Mouse (Mus musculus): Measurements from ENCODE around the gene Lrrc20. TPM values are rescaled to one million over a fixed set of nuclear protein-coding genes. Genes with fewer than 3 reads are reported as not detected.
"Not testable (repeated sequence)": the region's sequence is repeated elsewhere in the genome, so short reads cannot be mapped to it uniquely, and the experiment has no call there.

Gene Lrrc20
- total and polyA plus RNA-seq, 2 experiments from 2014 or later = 8.3 to 15.5 TPM

DNA sequence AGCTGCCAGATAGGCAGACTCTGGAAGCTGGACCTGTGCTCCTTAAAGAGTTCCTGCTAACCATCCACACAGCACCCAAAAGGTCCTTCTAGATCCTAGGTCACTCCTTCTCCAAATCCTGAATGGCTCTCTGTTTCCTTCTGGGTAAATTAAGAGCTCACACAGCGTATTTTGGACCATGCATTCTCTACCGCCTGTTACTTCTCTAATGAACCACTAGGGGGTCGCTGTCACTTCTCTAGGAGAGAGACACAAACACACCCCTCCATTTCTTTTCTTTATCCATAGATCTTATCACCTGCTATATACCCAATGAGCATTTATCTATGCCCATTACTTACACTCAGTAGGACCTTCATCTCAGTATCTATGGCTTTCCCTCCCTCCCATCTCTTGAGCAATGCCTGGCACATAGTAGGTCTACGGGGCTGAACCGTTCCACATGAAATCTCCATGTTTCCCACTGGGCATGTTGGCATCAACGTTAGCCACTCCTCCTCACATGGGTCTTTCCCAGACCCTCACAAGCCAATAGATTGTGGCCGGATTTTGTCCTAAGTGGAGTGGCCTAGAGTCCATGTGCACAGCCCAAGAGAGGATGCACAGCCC lies 111.7 kb downstream of the Lrrc20 start:
- H3K27ac ChIP-seq (ENCODE audit: low read depth, low read length) = no peak overlapping the region
- peak; percentile 13; the same call in 1 of the 2 replicates for TF ChIP-seq CTCF (IDR thresholded peaks at IDR 0.05)
- H3K36me3 ChIP-seq (ENCODE audit: insufficient read depth, low read length) = no peaks in the 10 kb centered on the region
- 85% methylated on average over 7 of the region's 7 CpGs for WGBS
- no peak for ATAC-seq (ENCODE audit: low FRiP score)
- no peak overlapping the region for H3K4me3 ChIP-seq (ENCODE audit: low read depth, low read length)
- DNase-seq (ENCODE audit: low spot score) = no peak
- no peak overlapping the region for H3K4me2 ChIP-seq (ENCODE audit: low read depth, low read length, poor library complexity, severe bottlenecking)
- peaks cover 8% of the 10 kb centered on the region; the same call in 1 of the 2 replicates for H3K4me1 ChIP-seq (ENCODE audit: insufficient read depth, low read length)
- no peaks in the 10 kb centered on the region for H3K27me3 ChIP-seq (ENCODE audit: insufficient read depth, low read length)
- H3K9ac ChIP-seq (replicated peaks; ENCODE audit: low read length, poor library complexity, severe bottlenecking) = no peak overlapping the region
- H3K9me3 ChIP-seq (ENCODE audit: low read length) = no peaks in the 10 kb centered on the region

DNA sequence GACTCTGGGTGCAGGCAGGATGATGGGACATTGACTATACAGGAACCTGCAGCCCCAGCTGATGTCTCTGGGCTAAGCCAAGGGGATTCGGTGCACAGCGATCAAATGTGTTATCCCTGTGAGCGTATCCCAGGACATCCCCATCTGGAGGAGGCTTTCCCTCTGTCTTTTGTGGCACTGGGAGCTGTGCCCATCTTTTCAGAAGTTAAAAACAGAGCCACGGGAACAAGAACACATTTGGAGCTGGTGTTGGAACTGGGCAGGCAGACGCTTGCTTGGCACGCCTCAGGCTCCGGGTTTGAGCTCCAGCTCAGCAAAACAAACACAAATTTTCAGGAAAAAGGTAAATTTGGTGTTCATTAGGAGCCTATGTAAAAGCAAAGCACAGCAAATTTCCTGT lies 122.4 kb downstream of the Lrrc20 start:
- H3K4me3 ChIP-seq (ENCODE audit: low read depth, low read length) = no peak overlapping the region
- H3K36me3 ChIP-seq (ENCODE audit: insufficient read depth, low read length) = no peaks in the 10 kb centered on the region
- no peak overlapping the region for H3K9ac ChIP-seq (replicated peaks; ENCODE audit: low read length, poor library complexity, severe bottlenecking)
- TF ChIP-seq CTCF (IDR thresholded peaks at IDR 0.05) = no peak
- H3K9me3 ChIP-seq (ENCODE audit: low read length) = no peaks in the 10 kb centered on the region
- WGBS = 63% methylated on average over 7 of the region's 7 CpGs
- H3K27me3 ChIP-seq (ENCODE audit: insufficient read depth, low read length) = no peaks in the 10 kb centered on the region; the same call in 1 of the 2 replicates
- H3K4me1 ChIP-seq (ENCODE audit: insufficient read depth, low read length) = no peaks in the 10 kb centered on the region
- no peak overlapping the region for H3K27ac ChIP-seq (ENCODE audit: low read depth, low read length)
- DNase-seq (ENCODE audit: low spot score) (no peak), ATAC-seq (ENCODE audit: low FRiP score) (no peak)
- H3K4me2 ChIP-seq (ENCODE audit: low read depth, low read length, poor library complexity, severe bottlenecking) = no peak overlapping the region

DNA sequence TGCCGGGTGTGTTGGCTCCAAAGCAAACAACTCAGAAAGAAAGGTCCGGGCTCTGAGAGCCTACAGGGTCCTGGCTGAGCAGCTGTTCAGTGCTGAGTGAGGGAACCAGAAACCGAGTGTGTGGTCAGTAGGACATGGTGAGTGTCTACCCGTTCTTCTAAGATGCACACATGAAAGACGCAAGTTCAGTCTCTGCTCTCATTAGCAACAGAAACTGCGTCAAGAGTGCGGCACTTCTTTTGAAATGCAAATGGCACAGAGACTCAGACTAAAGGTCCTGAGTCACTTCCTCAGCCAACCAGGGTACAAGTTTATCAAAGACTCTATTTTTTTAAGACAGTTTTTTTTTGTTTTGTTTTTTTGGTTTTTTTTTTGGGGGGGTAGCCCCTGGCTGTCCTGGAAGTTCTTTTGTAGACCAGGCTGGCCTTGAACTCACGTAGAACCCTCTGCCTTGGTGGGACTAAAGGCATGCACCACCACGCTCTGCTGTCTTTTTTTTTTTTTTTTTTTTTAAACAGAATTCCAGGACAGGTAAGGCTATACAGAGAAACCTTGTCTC lies 124.0 kb downstream of the Lrrc20 start:
- H3K4me1 ChIP-seq (ENCODE audit: insufficient read depth, low read length) = no peaks in the 10 kb centered on the region
- H3K9ac ChIP-seq (replicated peaks; ENCODE audit: low read length, poor library complexity, severe bottlenecking) = no peak overlapping the region
- no peak for DNase-seq (ENCODE audit: low spot score)
- ATAC-seq (ENCODE audit: low FRiP score) = no peak
- no peaks in the 10 kb centered on the region for H3K36me3 ChIP-seq (ENCODE audit: insufficient read depth, low read length)
- no peaks in the 10 kb centered on the region; the same call in 1 of the 2 replicates for H3K27me3 ChIP-seq (ENCODE audit: insufficient read depth, low read length)
- TF ChIP-seq CTCF (IDR thresholded peaks at IDR 0.05) = no peak
- no peaks in the 10 kb centered on the region for H3K9me3 ChIP-seq (ENCODE audit: low read length)
- H3K4me3 ChIP-seq (ENCODE audit: low read depth, low read length) = no peak overlapping the region
- no peak overlapping the region for H3K27ac ChIP-seq (ENCODE audit: low read depth, low read length)
- no peak overlapping the region for H3K4me2 ChIP-seq (ENCODE audit: low read depth, low read length, poor library complexity, severe bottlenecking)
- 45% methylated on average over 9 of the region's 9 CpGs for WGBS

DNA sequence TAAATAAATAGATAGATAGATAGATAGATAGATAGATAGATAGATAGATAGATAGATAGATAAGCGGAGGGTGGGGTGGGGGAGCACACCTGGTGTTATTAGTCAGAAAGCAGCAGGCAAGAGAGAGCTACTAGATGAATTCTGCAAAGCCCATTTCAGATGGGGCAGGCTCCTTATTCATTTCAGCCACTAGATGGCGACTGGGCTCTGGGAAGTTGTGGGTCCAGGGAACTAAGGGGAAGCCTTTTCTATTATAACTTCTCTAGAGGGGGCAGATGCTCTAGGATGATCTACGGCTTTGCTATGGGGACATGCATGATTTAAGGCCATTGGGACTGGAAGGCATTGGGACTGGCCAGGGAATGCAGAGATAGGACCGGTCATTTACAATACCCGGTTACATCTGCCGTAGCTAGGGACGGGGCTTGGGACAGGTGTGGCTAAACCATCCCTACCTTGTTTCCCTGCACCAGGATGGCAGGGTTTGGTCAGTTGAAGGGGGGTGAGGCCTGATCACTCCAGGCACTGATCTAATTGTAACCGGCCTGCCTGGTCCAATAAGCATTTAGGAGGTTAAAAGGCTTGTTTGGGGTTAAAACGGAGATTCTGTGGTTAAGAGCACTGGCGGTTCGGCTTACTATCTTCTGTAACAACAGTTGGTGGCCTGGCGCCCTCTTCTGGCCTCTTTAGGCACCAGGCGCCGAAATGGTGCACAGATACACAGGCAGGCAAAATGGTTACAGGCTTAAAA lies 126.9 kb downstream of the Lrrc20 start:
- Histone ChIP-seq H3K27ac (ENCODE audit: low read depth, low read length) (no peak overlapping the region), H3K4me2 (ENCODE audit: low read depth, low read length, poor library complexity, severe bottlenecking) (peak overlapping the region; percentile 18), H3K9me3 (ENCODE audit: low read length) (no peaks in the 10 kb centered on the region), H3K4me3 (ENCODE audit: low read depth, low read length) (no peak overlapping the region), H3K36me3 (ENCODE audit: insufficient read depth, low read length) (no peaks in the 10 kb centered on the region), H3K9ac (replicated peaks; ENCODE audit: low read length, poor library complexity, severe bottlenecking) (no peak overlapping the region), H3K4me1 (ENCODE audit: insufficient read depth, low read length) (no peaks in the 10 kb centered on the region), H3K27me3 (ENCODE audit: insufficient read depth, low read length) (no peaks in the 10 kb centered on the region)
- TF ChIP-seq CTCF (IDR thresholded peaks at IDR 0.05) = peak; percentile 88
- 10% methylated on average over 14 of the region's 14 CpGs for WGBS
- ATAC-seq (ENCODE audit: low FRiP score) (peak; percentile 59; the same call in 1 of the 2 replicates), DNase-seq (ENCODE audit: low spot score) (peak; percentile 92)

DNA sequence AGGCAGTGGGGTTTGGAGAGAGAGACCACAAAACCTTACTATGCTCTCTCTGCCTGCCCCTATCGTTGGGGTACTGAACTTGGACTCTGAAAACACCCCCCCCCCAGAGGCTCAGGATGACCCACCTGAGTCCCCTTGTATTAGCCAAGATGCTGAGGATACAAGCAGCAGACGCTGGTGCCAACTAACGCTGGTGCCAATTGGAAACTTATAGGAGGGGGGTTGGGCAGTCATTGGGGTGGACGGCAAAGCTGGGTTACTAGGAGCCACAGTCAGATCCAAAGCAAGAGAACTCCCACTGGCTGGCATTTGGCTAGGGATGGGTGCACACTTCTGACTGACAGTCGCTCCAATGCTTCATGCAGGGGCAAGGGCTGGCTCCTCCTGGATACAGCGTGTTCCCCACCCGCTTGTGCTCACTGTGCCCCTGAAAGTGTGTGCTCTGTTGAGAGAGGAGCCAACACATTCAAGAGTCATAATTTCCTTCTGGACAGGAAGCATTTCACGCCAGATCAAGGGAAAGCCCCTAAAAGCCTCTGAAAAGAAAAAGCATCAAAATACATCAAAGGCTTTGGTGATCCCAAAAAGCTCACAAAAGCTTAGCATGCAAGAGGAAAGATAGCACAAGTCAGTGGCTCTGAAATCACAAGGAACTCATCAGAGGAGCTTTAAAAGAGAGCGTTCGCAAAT lies 128.9 kb downstream of the Lrrc20 start:
- Histone ChIP-seq H3K4me2 (ENCODE audit: low read depth, low read length, poor library complexity, severe bottlenecking) (no peak overlapping the region), H3K9me3 (ENCODE audit: low read length) (no peaks in the 10 kb centered on the region), H3K27me3 (ENCODE audit: insufficient read depth, low read length) (no peaks in the 10 kb centered on the region), H3K4me3 (ENCODE audit: low read depth, low read length) (no peak overlapping the region), H3K27ac (ENCODE audit: low read depth, low read length) (no peak overlapping the region), H3K36me3 (ENCODE audit: insufficient read depth, low read length) (no peaks in the 10 kb centered on the region), H3K9ac (replicated peaks; ENCODE audit: low read length, poor library complexity, severe bottlenecking) (no peak overlapping the region), H3K4me1 (ENCODE audit: insufficient read depth, low read length) (no peaks in the 10 kb centered on the region)
- ATAC-seq (ENCODE audit: low FRiP score) (no peak), DNase-seq (ENCODE audit: low spot score) (no peak)
- 58% methylated on average over 10 of the region's 10 CpGs for WGBS
- TF ChIP-seq CTCF (IDR thresholded peaks at IDR 0.05) = no peak

DNA sequence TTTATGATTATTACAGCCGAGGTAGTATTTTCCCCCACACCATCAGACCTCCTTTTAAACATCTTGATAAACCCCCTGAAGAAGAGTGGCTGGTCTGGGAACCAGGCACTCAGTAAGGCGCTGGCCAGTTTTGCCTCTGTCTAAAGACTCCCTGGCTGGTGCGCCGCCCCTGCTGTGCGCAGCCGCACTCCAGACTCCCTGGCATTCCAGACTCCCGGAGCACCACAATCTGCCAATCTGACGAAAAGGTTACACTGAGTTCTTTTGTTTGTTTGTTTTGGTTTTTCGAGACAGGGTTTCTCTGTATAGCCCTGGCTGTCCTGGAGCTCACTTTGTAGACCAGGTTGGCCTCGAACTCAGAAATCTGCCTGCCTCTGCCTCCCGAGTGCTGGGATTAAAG lies 129.8 kb downstream of the Lrrc20 start:
- whole genome bisulfite sequencing = 66% methylated on average over 11 of the region's 11 CpGs

More for the DNA sequence above, 129.8 kb downstream of the Lrrc20 start:
- H3K4me2 ChIP-seq (ENCODE audit: low read depth, low read length, poor library complexity, severe bottlenecking); H3K4me3 ChIP-seq (ENCODE audit: low read depth, low read length); ATAC-seq (ENCODE audit: low FRiP score); DNase-seq (ENCODE audit: low spot score); H3K36me3 ChIP-seq (ENCODE audit: insufficient read depth, low read length); H3K9me3 ChIP-seq (ENCODE audit: low read length); H3K4me1 ChIP-seq (ENCODE audit: insufficient read depth, low read length); H3K27ac ChIP-seq (ENCODE audit: low read depth, low read length); H3K9ac ChIP-seq (replicated peaks; ENCODE audit: low read length, poor library complexity, severe bottlenecking); H3K27me3 ChIP-seq (ENCODE audit: insufficient read depth, low read length): not testable (repeated sequence)
